Mouse (Mus musculus) hindbrain, postnatal 0 days (tissue): ENCODE measurements around the gene Syt1. TPM values are rescaled to one million over a fixed set of nuclear protein-coding genes. Genes with fewer than 3 reads are reported as not detected.
A peak's percentile ranks its signal among the peaks of the same experiment; 100 is the strongest.

ENCODE experiments used
- ATAC-seq: fragments of 200-750 bp; cut with Nextera tagmentation; 2 replicates; pipeline ENCODE4 v1.8.0; 2017; ENCODE audit warnings: mild to moderate bottlenecking, moderate TSS enrichment, moderate library complexity
- DNase-seq: peaks from one replicate; pipeline ENCODE4 v3.0.0-alpha.2; 2015; ENCODE audit warnings: low spot score
- H3K27ac ChIP-seq: fragments of 300-500 bp; sonication (generic); 2 replicates; pipeline ENCODE4 v1.5.1; 2014; ENCODE audit warnings: mild to moderate bottlenecking
- H3K27me3 ChIP-seq: fragments of 300-500 bp; sonication (generic); 2 replicates; pipeline ENCODE4 v1.6.1; 2014; ENCODE audit warnings: low read length, mixed read lengths; ENCODE audit not compliant: insufficient read depth
- H3K36me3 ChIP-seq: fragments of 300-500 bp; sonication (generic); 2 replicates; pipeline ENCODE4 v1.6.1; 2014; ENCODE audit warnings: low read length, mixed read lengths; ENCODE audit not compliant: insufficient read depth
- H3K4me1 ChIP-seq: fragments of 300-500 bp; sonication (generic); 2 replicates; pipeline ENCODE4 v1.6.1; 2014; ENCODE audit warnings: antibody characterized with exemption, low read length, mixed read lengths; ENCODE audit not compliant: insufficient read depth
- H3K4me2 ChIP-seq: fragments of 300-500 bp; sonication (generic); 2 replicates; pipeline ENCODE4 v1.6.1; 2014; ENCODE audit warnings: low read depth, mild to moderate bottlenecking, low read length, moderate library complexity, mixed read lengths
- H3K4me3 ChIP-seq: fragments of 300-500 bp; sonication (generic); 2 replicates; pipeline ENCODE4 v1.5.1; 2014; ENCODE audit warnings: low read length
- H3K9ac ChIP-seq: fragments of 300-500 bp; sonication (generic); replicated peaks from 2 replicates; pipeline ENCODE4 v1.6.1; 2014; ENCODE audit warnings: mild to moderate bottlenecking, low read length, moderate library complexity, mixed read lengths
- H3K9me3 ChIP-seq: fragments of 300-500 bp; sonication (generic); 2 replicates; pipeline ENCODE4 v1.6.1; 2016; ENCODE audit warnings: low read length, mixed read lengths
- CTCF ChIP-seq: IDR thresholded peaks from 2 replicates; pipeline ENCODE4 v1.5.1; 2016; ENCODE audit warnings: antibody characterized with exemption, control low read depth, low read depth
- WGBS: fragments of 180-500 bp; shearing (Covaris S2); extraction: QIAGEN DNeasy Blood & Tissue Kit; methylation state at CpG from one replicate; pipeline ENCODE4 v1.1.7; 2014; 5-methylcytosine and 5-hydroxymethylcytosine counted together
- polyA plus RNA-seq: library from polyadenylated mRNA; unstranded; fragments of >200 nt; fragmentation: Nextera tagmentation; extraction: Ambion mirVana; gene quantifications from 2 replicates; pipeline ENCODE4 v1.2.1, GENCODE M21; 2015
- total RNA-seq: library from RNA; depleted of rRNA; stranded (reverse); fragments of >200 nt; gene quantifications from 2 replicates; pipeline ENCODE4 v1.2.3, GENCODE M21; 2014

The Syt1 gene
- total and polyA plus RNA-seq, 2 experiments from 2014 or later, result 96.1 to 147 TPM

- Histone ChIP-seq H3K9me3 (no peaks in the 10 kb centered on the region), H3K4me3 (no peak overlapping the region), H3K4me1 (no peaks in the 10 kb centered on the region), H3K27ac (no peak overlapping the region), H3K9ac (no peak overlapping the region), H3K27me3 (no peaks in the 10 kb centered on the region), H3K4me2 (no peak overlapping the region), H3K36me3 (no peaks in the 10 kb centered on the region)
- no peak for TF ChIP-seq CTCF
- peak; percentile 65 for DNase-seq
- ATAC-seq, result no peak
- 51% methylated on average over 4 of the region's 4 CpGs for WGBS
Measured at GRCm38 (mm10) chr10:108798826-108799225, 212.0 kb downstream of the Syt1 start.

GRCm38 (mm10) chr10:108782817-108783216 is 228.0 kb downstream of the Syt1 start:
- WGBS, result 70% methylated on average over 5 of the region's 5 CpGs
- H3K27me3 ChIP-seq, result no peaks in the 10 kb centered on the region
- no peak overlapping the region for H3K9ac ChIP-seq
- no peaks in the 10 kb centered on the region for H3K36me3 ChIP-seq
- no peak overlapping the region for H3K4me3 ChIP-seq
- DNase-seq (no peak), ATAC-seq (no peak)
- H3K27ac ChIP-seq, result no peak overlapping the region
- no peaks in the 10 kb centered on the region for H3K4me1 ChIP-seq
- TF ChIP-seq CTCF, result no peak
- no peaks in the 10 kb centered on the region for H3K9me3 ChIP-seq
- no peak overlapping the region for H3K4me2 ChIP-seq

- H3K36me3 ChIP-seq, result no peaks in the 10 kb centered on the region
- TF ChIP-seq CTCF, result no peak
- no peaks in the 10 kb centered on the region for H3K27me3 ChIP-seq
- no peaks in the 10 kb centered on the region for H3K4me1 ChIP-seq
- H3K9ac ChIP-seq, result no peak overlapping the region
- WGBS, result 77% methylated on average over 3 of the region's 3 CpGs
- H3K27ac ChIP-seq, result no peak overlapping the region
- no peak overlapping the region for H3K4me2 ChIP-seq
- no peak for DNase-seq
- no peak overlapping the region for H3K4me3 ChIP-seq
- H3K9me3 ChIP-seq, result no peaks in the 10 kb centered on the region
- no peak for ATAC-seq
Measured at GRCm38 (mm10) chr10:108780614-108781013, 230.2 kb downstream of the Syt1 start.

- TF ChIP-seq CTCF, result no peak
- H3K4me2 ChIP-seq, result no peak overlapping the region
- H3K27me3 ChIP-seq, result no peaks in the 10 kb centered on the region
- no peaks in the 10 kb centered on the region for H3K4me1 ChIP-seq
- H3K4me3 ChIP-seq, result no peak overlapping the region
- no peak overlapping the region; the same call in 1 of the 2 replicates for H3K27ac ChIP-seq
- 26% methylated on average over 8 of the region's 8 CpGs for WGBS
- ATAC-seq, result no peak
- no peak overlapping the region for H3K9ac ChIP-seq
- no peaks in the 10 kb centered on the region for H3K36me3 ChIP-seq
- H3K9me3 ChIP-seq, result no peaks in the 10 kb centered on the region
- peak; percentile 42 for DNase-seq
Measured at GRCm38 (mm10) chr10:108776735-108777134, 234.0 kb downstream of the Syt1 start.

- H3K4me3 ChIP-seq, result no peak overlapping the region
- H3K36me3 ChIP-seq, result no peaks in the 10 kb centered on the region
- no peak for ATAC-seq
- H3K27ac ChIP-seq, result no peak overlapping the region
- no peak overlapping the region for H3K9ac ChIP-seq
- no peak overlapping the region for H3K4me2 ChIP-seq
- DNase-seq, result no peak
- no peaks in the 10 kb centered on the region for H3K9me3 ChIP-seq
- WGBS, result 82% methylated on average over 6 of the region's 6 CpGs
- no peak for TF ChIP-seq CTCF
- H3K27me3 ChIP-seq, result no peaks in the 10 kb centered on the region
- H3K4me1 ChIP-seq, result no peaks in the 10 kb centered on the region
Measured at GRCm38 (mm10) chr10:108771081-108771480, 239.7 kb downstream of the Syt1 start.

GRCm38 (mm10) chr10:108765564-108765963 is 245.2 kb downstream of the Syt1 start:
- no peak for TF ChIP-seq CTCF
- 0 out of 2 replicates have a peak, but pooled peaks have one; percentile 35 for ATAC-seq
- Histone ChIP-seq H3K4me2 (no peak overlapping the region), H3K27ac (no peak overlapping the region), H3K4me3 (no peak overlapping the region), H3K9ac (no peak overlapping the region), H3K4me1 (no peaks in the 10 kb centered on the region), H3K9me3 (no peaks in the 10 kb centered on the region), H3K27me3 (no peaks in the 10 kb centered on the region), H3K36me3 (no peaks in the 10 kb centered on the region)
- peak; percentile 60 for DNase-seq

- Histone ChIP-seq H3K4me1 (no peaks in the 10 kb centered on the region), H3K27me3 (no peaks in the 10 kb centered on the region), H3K36me3 (no peaks in the 10 kb centered on the region), H3K4me3 (no peak overlapping the region), H3K9me3 (no peaks in the 10 kb centered on the region), H3K4me2 (no peak overlapping the region), H3K9ac (no peak overlapping the region), H3K27ac (no peak overlapping the region)
- ATAC-seq (peak; percentile 89), DNase-seq (peak; percentile 61)
- no peak for TF ChIP-seq CTCF
- 48% methylated on average over 6 of the region's 6 CpGs for WGBS
Measured at GRCm38 (mm10) chr10:108763722-108764121, 247.1 kb downstream of the Syt1 start.
